Mouse (Mus musculus): Measurements from ENCODE around the gene Ddx42. TPM values are rescaled to one million over a fixed set of nuclear protein-coding genes. Genes with fewer than 3 reads are reported as not detected.

Ddx42 gene
- polyA plus RNA-seq, 1 experiment = 10.0 TPM

DNA sequence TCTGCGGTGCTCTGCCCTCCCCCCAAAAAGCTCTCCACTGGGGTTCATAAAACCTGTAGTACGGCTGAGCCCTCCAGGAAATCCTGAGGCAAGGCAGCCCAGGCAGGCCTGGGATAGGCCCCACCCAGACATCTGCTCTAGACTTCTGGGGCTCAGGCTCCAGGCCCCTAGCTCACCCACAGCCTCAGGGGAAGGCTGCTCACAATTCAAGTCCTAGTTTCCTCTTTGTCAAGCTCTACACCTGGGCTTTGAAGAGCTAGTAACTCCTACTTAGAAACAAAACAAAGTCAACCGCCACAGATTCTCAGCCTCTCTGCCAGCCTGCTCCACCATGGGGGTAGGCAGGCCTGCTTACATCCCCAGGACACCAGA, 52.3 kb downstream of the Ddx42 start:
- Histone ChIP-seq H3K4me3 (ENCODE audit: insufficient read depth, low read depth, low read length) (no peak overlapping the region), H3K4me1 (ENCODE audit: control insufficient read depth, insufficient read depth, low read length) (peaks cover 39% of the 10 kb centered on the region), H3K27ac (ENCODE audit: insufficient read depth, low read depth, low read length) (peak overlapping the region; percentile 54), H3K36me3 (ENCODE audit: control insufficient read depth, insufficient read depth, low read length) (peaks cover 11% of the 10 kb centered on the region), H3K27me3 (replicated peaks; ENCODE audit: control insufficient read depth, insufficient read depth, low read length) (no peaks in the 10 kb centered on the region)
- whole genome bisulfite sequencing = 29% methylated on average over 3 of the region's 3 CpGs
- peak; percentile 40 for DNase-seq
- TF ChIP-seq POLR2A (IDR thresholded peaks at IDR 0.05; ENCODE audit: low read depth, low read length) (no peak), CTCF (conservative IDR thresholded peaks at IDR 0.05; ENCODE audit: insufficient read depth, insufficient read length, low read depth, low read length) (no peak)

DNA sequence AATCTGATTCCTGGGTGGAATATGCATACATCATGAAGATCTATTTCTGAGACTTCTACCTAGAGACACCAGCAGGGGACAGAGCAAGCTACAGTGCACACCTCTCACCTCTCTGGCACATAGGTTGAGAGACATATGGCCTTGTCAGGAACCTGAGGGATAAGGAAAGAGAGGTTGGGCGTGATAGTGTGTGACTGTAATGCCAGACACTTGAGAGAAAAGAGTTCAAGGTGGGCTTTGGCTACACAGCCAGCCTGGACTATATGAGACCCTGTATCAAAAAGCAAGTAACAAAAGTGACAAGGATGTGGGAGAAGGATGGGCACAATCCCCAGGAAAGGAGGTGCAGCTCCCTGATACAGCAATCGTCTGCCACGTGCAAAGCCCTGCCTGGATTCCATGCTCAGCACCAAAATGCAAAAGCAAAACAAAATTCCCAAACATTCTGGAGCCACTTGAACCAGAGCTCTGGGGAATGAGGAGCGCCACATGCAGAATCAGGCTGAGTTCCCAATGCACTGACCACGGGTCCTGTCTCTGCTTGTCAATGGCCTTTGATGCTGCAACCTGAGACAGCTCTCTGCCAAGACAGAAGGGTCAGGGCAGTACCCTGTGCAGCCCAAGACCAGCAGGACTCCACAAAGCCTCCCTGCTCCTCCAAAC, 54.5 kb downstream of the Ddx42 start:
- Histone ChIP-seq H3K4me3 (ENCODE audit: insufficient read depth, low read depth, low read length) (peak overlapping the region; percentile 74), H3K4me1 (ENCODE audit: control insufficient read depth, insufficient read depth, low read length) (peaks cover 41% of the 10 kb centered on the region), H3K27ac (ENCODE audit: insufficient read depth, low read depth, low read length) (peak overlapping the region; percentile 75), H3K36me3 (ENCODE audit: control insufficient read depth, insufficient read depth, low read length) (peaks cover 4% of the 10 kb centered on the region), H3K27me3 (replicated peaks; ENCODE audit: control insufficient read depth, insufficient read depth, low read length) (no peaks in the 10 kb centered on the region)
- no peak for TF ChIP-seq CTCF (conservative IDR thresholded peaks at IDR 0.05; ENCODE audit: insufficient read depth, insufficient read length, low read depth, low read length)
- DNase-seq = peak; percentile 29
- WGBS = 16% methylated on average over 5 of the region's 5 CpGs

DNA sequence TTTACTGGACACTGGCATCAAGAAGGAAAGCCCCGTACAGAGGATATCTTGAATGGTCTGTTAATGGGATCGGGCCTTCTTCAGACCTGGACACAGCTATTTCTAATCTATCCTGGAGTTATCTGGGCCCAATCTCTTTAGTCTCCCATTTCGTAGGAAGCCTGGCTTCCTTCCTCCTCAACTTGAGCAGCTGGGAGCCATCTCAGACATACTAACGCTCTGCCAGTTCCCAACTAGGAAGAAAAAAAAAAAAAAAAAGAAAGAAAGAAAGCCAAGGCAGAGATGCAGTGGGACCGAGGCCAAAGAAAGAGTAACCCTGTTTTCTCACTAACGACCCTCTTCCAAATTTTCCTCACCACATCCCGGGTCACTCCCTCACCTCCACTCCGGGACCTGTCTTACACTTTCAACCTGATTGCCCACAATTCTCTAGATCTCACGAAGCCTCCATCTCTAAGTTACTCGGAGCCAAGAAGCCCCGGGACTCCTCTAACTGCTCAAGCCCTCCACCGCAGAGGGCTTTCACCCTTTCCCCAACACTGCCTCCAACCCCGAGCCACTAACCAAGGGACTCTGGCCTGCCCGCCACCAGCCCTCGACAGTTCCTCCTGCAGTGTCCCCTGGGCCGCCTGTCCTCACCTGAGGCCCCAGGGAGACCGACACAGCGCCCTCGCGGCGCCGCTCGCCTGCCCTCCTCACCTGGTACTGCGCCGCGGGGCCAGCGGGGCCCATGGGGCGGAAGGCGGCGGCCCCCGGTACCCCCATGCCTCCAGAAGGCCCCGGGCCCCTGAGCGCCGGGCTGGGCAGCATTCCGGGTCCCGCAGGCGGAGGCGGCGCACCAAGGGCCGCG, 55.3 kb downstream of the Ddx42 start:
- WGBS = 1% methylated on average over 41 of the region's 41 CpGs
- TF ChIP-seq CTCF (conservative IDR thresholded peaks at IDR 0.05; ENCODE audit: insufficient read depth, insufficient read length, low read depth, low read length) = no peak
- Histone ChIP-seq H3K27ac (ENCODE audit: insufficient read depth, low read depth, low read length) (peak overlapping the region; percentile 75), H3K4me1 (ENCODE audit: control insufficient read depth, insufficient read depth, low read length) (peaks cover 40% of the 10 kb centered on the region), H3K4me3 (ENCODE audit: insufficient read depth, low read depth, low read length) (peak overlapping the region; percentile 74), H3K27me3 (replicated peaks; ENCODE audit: control insufficient read depth, insufficient read depth, low read length) (no peaks in the 10 kb centered on the region), H3K36me3 (ENCODE audit: control insufficient read depth, insufficient read depth, low read length) (no peaks in the 10 kb centered on the region; the same call in 1 of the 2 replicates)
- peak; percentile 63 for DNase-seq

DNA sequence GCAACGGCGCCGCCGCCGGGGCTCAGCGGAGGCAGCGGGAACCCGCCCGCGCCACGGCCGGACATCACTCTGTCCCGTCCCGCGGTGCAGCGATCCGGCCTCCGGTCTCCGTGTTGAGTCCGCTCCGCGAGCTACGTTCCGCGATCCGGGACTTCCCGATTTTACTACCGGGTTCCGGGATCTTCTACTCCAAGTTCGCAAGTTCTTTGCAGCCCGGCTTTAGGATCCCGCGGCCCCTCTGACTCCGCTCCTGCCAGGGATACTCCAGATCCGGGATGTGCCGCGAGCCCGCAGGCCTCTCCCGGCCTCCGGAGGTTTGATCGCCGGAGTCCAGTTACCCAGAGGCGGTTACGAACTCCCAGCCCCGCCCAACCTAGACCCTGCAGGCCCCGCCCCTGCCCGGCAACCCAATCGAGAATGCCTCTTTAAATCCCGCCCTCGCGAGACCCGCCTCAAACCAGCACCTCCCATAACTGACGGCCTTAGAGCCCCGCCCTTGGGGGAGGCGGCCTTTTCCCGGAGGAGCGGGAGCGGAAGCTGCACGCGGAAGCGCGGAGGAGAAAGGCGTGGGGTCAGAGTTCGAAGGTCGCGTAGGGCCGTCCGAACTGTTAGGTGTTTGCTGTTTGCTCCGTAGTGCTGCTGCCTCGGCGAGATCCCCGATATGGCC, 56.1 kb downstream of the Ddx42 start, which contains the start of gene Smarcd2:
Smarcd2 (minus strand) TSS at position 329 of the 667 bp plus-strand sequence.
- Histone ChIP-seq H3K36me3 (ENCODE audit: control insufficient read depth, insufficient read depth, low read length) (no peaks in the 10 kb centered on the region), H3K27me3 (replicated peaks; ENCODE audit: control insufficient read depth, insufficient read depth, low read length) (no peaks in the 10 kb centered on the region), H3K4me3 (ENCODE audit: insufficient read depth, low read depth, low read length) (peak within 1 kb of the TSS; percentile 74), H3K4me1 (ENCODE audit: control insufficient read depth, insufficient read depth, low read length) (peaks cover 33% of the 10 kb centered on the region), H3K27ac (ENCODE audit: insufficient read depth, low read depth, low read length) (peak within 1 kb of the TSS; percentile 75)
- TF ChIP-seq CTCF (conservative IDR thresholded peaks at IDR 0.05; ENCODE audit: insufficient read depth, insufficient read length, low read depth, low read length) (no peak), POLR2A (IDR thresholded peaks at IDR 0.05; ENCODE audit: low read depth, low read length) (peak; percentile 75)
- peak; percentile 100 for DNase-seq
- under 1% methylated on average over 72 of the region's 72 CpGs for WGBS

DNA sequence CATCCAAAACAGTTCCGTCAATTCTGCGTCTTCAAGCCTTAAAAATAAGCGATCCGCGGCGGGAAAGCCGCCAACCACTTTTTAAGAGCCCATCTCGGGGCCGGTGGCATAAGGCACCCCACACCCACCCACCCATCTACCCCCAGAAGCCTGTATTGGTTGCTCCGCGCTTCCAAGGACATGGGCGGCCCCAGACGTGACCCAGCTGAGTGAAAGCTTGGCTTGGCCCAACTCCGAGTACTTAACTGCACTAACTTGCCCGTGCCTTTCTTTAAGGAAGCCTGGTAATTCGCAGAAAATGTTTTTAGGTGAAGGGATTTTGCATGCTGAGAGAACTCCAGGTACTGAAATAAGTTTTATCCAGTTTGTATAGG, 56.6 kb downstream of the Ddx42 start:
- H3K4me3 ChIP-seq (ENCODE audit: insufficient read depth, low read depth, low read length) = peak overlapping the region; percentile 58
- H3K27me3 ChIP-seq (replicated peaks; ENCODE audit: control insufficient read depth, insufficient read depth, low read length) = no peaks in the 10 kb centered on the region
- DNase-seq = no peak
- peak overlapping the region; percentile 63 for H3K27ac ChIP-seq (ENCODE audit: insufficient read depth, low read depth, low read length)
- no peaks in the 10 kb centered on the region for H3K36me3 ChIP-seq (ENCODE audit: control insufficient read depth, insufficient read depth, low read length)
- TF ChIP-seq POLR2A (IDR thresholded peaks at IDR 0.05; ENCODE audit: low read depth, low read length) (no peak), CTCF (conservative IDR thresholded peaks at IDR 0.05; ENCODE audit: insufficient read depth, insufficient read length, low read depth, low read length) (no peak)
- peaks cover 28% of the 10 kb centered on the region for H3K4me1 ChIP-seq (ENCODE audit: control insufficient read depth, insufficient read depth, low read length)
- 6% methylated on average over 16 of the region's 16 CpGs for WGBS

DNA sequence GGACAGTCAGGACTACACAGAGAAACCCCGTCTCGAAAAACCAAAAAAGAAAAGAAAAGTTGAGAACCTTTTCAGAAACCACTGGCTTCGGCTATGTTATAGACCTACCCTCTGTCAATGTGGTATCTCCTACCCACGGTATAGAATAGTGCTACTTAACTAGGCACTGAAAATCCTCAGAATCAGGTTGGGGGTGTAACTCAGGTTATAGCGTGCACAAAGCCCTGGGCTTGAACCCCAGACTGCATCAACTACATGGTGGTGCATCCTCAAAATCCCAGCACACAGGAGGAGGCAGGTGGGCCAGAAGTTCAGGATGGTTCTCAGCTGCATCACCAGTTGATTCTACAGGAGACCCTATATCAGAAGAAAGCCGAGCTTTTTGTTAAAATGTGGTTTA, 57.1 kb downstream of the Ddx42 start:
- Histone ChIP-seq H3K27me3 (replicated peaks; ENCODE audit: control insufficient read depth, insufficient read depth, low read length) (no peaks in the 10 kb centered on the region), H3K27ac (ENCODE audit: insufficient read depth, low read depth, low read length) (no peak overlapping the region), H3K4me1 (ENCODE audit: control insufficient read depth, insufficient read depth, low read length) (peaks cover 23% of the 10 kb centered on the region), H3K4me3 (ENCODE audit: insufficient read depth, low read depth, low read length) (no peak overlapping the region), H3K36me3 (ENCODE audit: control insufficient read depth, insufficient read depth, low read length) (no peaks in the 10 kb centered on the region)
- no peak for TF ChIP-seq CTCF (conservative IDR thresholded peaks at IDR 0.05; ENCODE audit: insufficient read depth, insufficient read length, low read depth, low read length)
- 93% methylated on average over 6 of the region's 6 CpGs for whole genome bisulfite sequencing
- DNase-seq = no peak

DNA sequence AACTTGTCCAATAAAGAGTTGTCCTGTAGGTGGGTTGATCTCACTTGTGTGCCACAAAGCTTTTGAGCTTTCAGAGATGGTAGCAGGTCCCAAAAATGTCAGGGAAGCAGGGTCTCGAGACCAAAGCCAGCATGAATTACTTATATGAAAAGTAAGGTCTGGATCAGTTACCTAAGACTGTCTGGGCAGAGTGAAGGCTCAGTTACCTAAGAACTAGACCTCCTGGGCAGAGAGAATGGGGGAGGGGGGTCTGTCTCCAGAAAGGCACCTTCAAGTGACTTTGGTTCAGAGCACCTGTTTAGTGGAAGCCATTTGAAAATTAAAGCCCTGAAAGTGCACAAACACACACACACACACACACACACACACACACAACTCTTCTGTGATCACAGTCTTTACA, 57.6 kb downstream of the Ddx42 start:
- DNase-seq = no peak
- TF ChIP-seq CTCF (conservative IDR thresholded peaks at IDR 0.05; ENCODE audit: insufficient read depth, insufficient read length, low read depth, low read length) = no peak
- no peak for TF ChIP-seq POLR2A (IDR thresholded peaks at IDR 0.05; ENCODE audit: low read depth, low read length)
- 85% methylated on average over 1 of the region's 1 CpGs for WGBS
- Histone ChIP-seq H3K27ac (ENCODE audit: insufficient read depth, low read depth, low read length) (no peak overlapping the region), H3K27me3 (replicated peaks; ENCODE audit: control insufficient read depth, insufficient read depth, low read length) (no peaks in the 10 kb centered on the region), H3K36me3 (ENCODE audit: control insufficient read depth, insufficient read depth, low read length) (no peaks in the 10 kb centered on the region), H3K4me1 (ENCODE audit: control insufficient read depth, insufficient read depth, low read length) (peaks cover 18% of the 10 kb centered on the region), H3K4me3 (ENCODE audit: insufficient read depth, low read depth, low read length) (no peak overlapping the region)
